11 mouse cellular contexts compared by ENCODE assay signal in the genomic region with DNA sequence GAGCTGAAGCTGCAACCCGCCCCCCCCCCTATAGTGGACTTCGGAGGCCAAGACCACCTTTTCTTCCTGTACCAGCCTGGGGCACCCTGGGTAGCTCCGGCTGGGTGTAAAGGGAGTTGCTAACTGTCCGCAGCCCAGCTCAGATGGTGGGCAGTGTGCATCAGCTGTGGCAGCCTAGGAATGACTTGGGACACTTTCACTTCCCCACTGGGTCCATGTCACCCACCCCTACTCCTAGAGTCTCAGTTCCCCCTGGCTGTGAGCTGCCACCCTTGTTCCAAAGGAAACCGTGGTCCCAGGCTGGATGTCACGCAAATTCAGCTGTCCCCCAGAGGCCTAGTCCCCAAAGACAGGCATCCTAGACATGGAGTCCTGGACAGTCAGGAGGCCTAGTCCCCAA. TPM values are rescaled to one million over a fixed set of nuclear protein-coding genes. Genes with fewer than 3 reads are reported as not detected.
A peak's percentile ranks its signal among the peaks of the same experiment; 100 is the strongest.
DNase-seq lines count a peak whose midpoint lies in the region; ATAC-seq and TF ChIP-seq lines count a peak whose summit lies in the region.
"Had no signal": no experiment of that assay in that cellular context is flagged by ENCODE, and none has a peak within 500 bp of the region (broad histone marks: within the 10 kb centered on the region; RNA-seq: fewer than 3 reads in every experiment).

No protein-coding gene starts in this region.

- dilution Hi-C loops in CH12.LX (cut with MboI; ENCODE audit: extremely low pct_ligation_motif_present, extremely low pct_unique_long_range_greater_than_20kb, low sequenced_read_pairs): no loop called here

- TF ChIP-seq POLR2A in CH12.LX (IDR thresholded peaks at IDR 0.05; ENCODE audit: low read depth, low read length): no peak

- no peak for ATAC-seq in kidney, embryonic 15.5 days (replicated peaks; ENCODE audit: low FRiP score)
- no peak for ATAC-seq in embryonic facial prominence, embryonic 12.5 days (ENCODE audit: insufficient number of reproducible peaks, insufficient read depth, low FRiP score, low TSS enrichment)
- no peak for ATAC-seq in liver, embryonic 11.5 days (replicated peaks; ENCODE audit: low FRiP score)
- ATAC-seq in erythroblast, adult 5-6 weeks (replicated peaks; ENCODE audit: low FRiP score, poor library complexity, severe bottlenecking): no peak

- no peaks in the 10 kb centered on the region for H3K27me3 ChIP-seq in kidney, embryonic 15.5 days
- H3K27me3 ChIP-seq in CH12.LX (replicated peaks): no peaks in the 10 kb centered on the region
- no peaks in the 10 kb centered on the region for H3K27me3 ChIP-seq in embryonic facial prominence, embryonic 12.5 days
- H3K27me3 ChIP-seq in liver, embryonic 11.5 days (replicated peaks; ENCODE audit: control insufficient read depth, insufficient read depth, low read length): no peaks in the 10 kb centered on the region
- H3K27me3 ChIP-seq: embryonic facial prominence, embryonic 15.5 days had no signal

- peak; percentile 34; the same call in 1 of the 2 replicates for TF ChIP-seq EP300 in CH12.LX (IDR thresholded peaks at IDR 0.05; ENCODE audit: low read length)

- H3K79me2 ChIP-seq in CH12.LX (replicated peaks; ENCODE audit: control insufficient read depth, extremely low read depth, insufficient read depth, poor library complexity, severe bottlenecking): no peaks in the 10 kb centered on the region

- no peak for TF ChIP-seq CTCF in CH12.LX (conservative IDR thresholded peaks at IDR 0.05 in 1 of 2, IDR thresholded peaks at IDR 0.05 in 1 of 2; ENCODE audit: low read depth in 2 of 2, low read length in 2 of 2)

- H3K4me3 ChIP-seq in kidney, embryonic 15.5 days (replicated peaks): no peak overlapping the region
- H3K4me3 ChIP-seq in CH12.LX (replicated peaks in 1 of 3; ENCODE audit: low read depth in 2 of 3, low read length in 2 of 3, poor library complexity in 1 of 3): no peak overlapping the region
- no peak overlapping the region for H3K4me3 ChIP-seq in embryonic facial prominence, embryonic 12.5 days
- H3K4me3 ChIP-seq in liver, embryonic 11.5 days (ENCODE audit: low read depth, low read length): no peak overlapping the region
- H3K4me3 ChIP-seq: embryonic facial prominence, embryonic 15.5 days; limb, embryonic 12.5 days had no signal

- in situ Hi-C loops in CH12.LX (cut with MboI; ENCODE audit: low pct_ligation_motif_present, low pct_unique_long_range_greater_than_20kb, low sequenced_read_pairs): loop anchor here (5.0 to 25.0 kb wide), 3 partner anchors 157 to 608 kb away; no protein-coding TSS in a partner anchor

- H3K36me3 ChIP-seq in kidney, embryonic 15.5 days: no peaks in the 10 kb centered on the region
- H3K36me3 ChIP-seq in CH12.LX (replicated peaks in 1 of 2; ENCODE audit: control insufficient read depth in 1 of 2, insufficient read depth in 1 of 2, low read length in 1 of 2): no peaks in the 10 kb centered on the region
- H3K36me3 ChIP-seq in embryonic facial prominence, embryonic 12.5 days: no peaks in the 10 kb centered on the region
- H3K36me3 ChIP-seq in liver, embryonic 11.5 days (ENCODE audit: control insufficient read depth, insufficient read depth, low read length): no peaks in the 10 kb centered on the region
- H3K36me3 ChIP-seq: embryonic facial prominence, embryonic 15.5 days; limb, embryonic 12.5 days had no signal

- no peak for DNase-seq in kidney, postnatal 36 days
- no peak for DNase-seq in CH12.LX (ENCODE audit: extremely low read depth)
- DNase-seq in liver, embryonic 11.5 days (ENCODE audit: low spot score): no peak
- no peak for DNase-seq in embryo, embryonic 11 days
- no peak for DNase-seq in thymus, postnatal 10 days (ENCODE audit: low spot score in 2 of 2)
- DNase-seq: right cerebral cortex, postnatal 25 days had no signal

- 0 out of 2 replicates have a peak overlapping the region, but pooled peaks have one; percentile 9 for H3K4me2 ChIP-seq in kidney, embryonic 15.5 days
- H3K4me2 ChIP-seq in CH12.LX (ENCODE audit: insufficient read depth, low read depth, poor library complexity, severe bottlenecking): no peak overlapping the region
- no peak overlapping the region for H3K4me2 ChIP-seq in embryonic facial prominence, embryonic 12.5 days (replicated peaks)
- H3K4me2 ChIP-seq in liver, embryonic 11.5 days: peak overlapping the region; percentile 58
- H3K4me2 ChIP-seq: embryonic facial prominence, embryonic 15.5 days; limb, embryonic 12.5 days had no signal

- H3K9ac ChIP-seq in kidney, embryonic 15.5 days: no peak overlapping the region
- no peak overlapping the region for H3K9ac ChIP-seq in CH12.LX (ENCODE audit: insufficient read depth, low read depth)
- H3K9ac ChIP-seq in embryonic facial prominence, embryonic 12.5 days: no peak overlapping the region
- no peak overlapping the region for H3K9ac ChIP-seq in liver, embryonic 11.5 days (ENCODE audit: low read depth, low read length)
- H3K9ac ChIP-seq: embryonic facial prominence, embryonic 15.5 days; limb, embryonic 12.5 days had no signal

- no peak for TF ChIP-seq RAD21 in CH12.LX (IDR thresholded peaks at IDR 0.05; ENCODE audit: low read depth, low read length)

- WGBS in kidney, embryonic 15.5 days: 88% methylated on average over 6 of the region's 6 CpGs
- WGBS in embryonic facial prominence, embryonic 12.5 days: 86% methylated on average over 6 of the region's 6 CpGs
- WGBS in liver, embryonic 11.5 days: 68% methylated on average over 6 of the region's 6 CpGs

- H3K9me3 ChIP-seq in kidney, embryonic 15.5 days (replicated peaks): no peaks in the 10 kb centered on the region
- H3K9me3 ChIP-seq in CH12.LX (replicated peaks; ENCODE audit: low read length): no peaks in the 10 kb centered on the region
- H3K9me3 ChIP-seq in embryonic facial prominence, embryonic 12.5 days: no peaks in the 10 kb centered on the region
- H3K9me3 ChIP-seq in liver, embryonic 11.5 days (ENCODE audit: control insufficient read depth, low read length): no peaks in the 10 kb centered on the region
- H3K9me3 ChIP-seq: embryonic facial prominence, embryonic 15.5 days; limb, embryonic 12.5 days had no signal

- H3K4me1 ChIP-seq in kidney, embryonic 15.5 days: peaks cover 60% of the 10 kb centered on the region
- H3K4me1 ChIP-seq in CH12.LX (ENCODE audit: control insufficient read depth in 1 of 2, insufficient read depth in 2 of 2): peaks cover 14 to 35% of the 10 kb centered on the region in 2 experiments
- H3K4me1 ChIP-seq in embryonic facial prominence, embryonic 12.5 days: peaks cover 14% of the 10 kb centered on the region; the same call in 1 of the 2 replicates
- peaks cover 38% of the 10 kb centered on the region for H3K4me1 ChIP-seq in liver, embryonic 11.5 days (replicated peaks; ENCODE audit: control insufficient read depth, insufficient read depth, low read length)

- H3K27ac ChIP-seq in kidney, embryonic 15.5 days: peak overlapping the region; percentile 92
- no peak overlapping the region for H3K27ac ChIP-seq in CH12.LX (ENCODE audit: insufficient read depth, low read depth)
- H3K27ac ChIP-seq in embryonic facial prominence, embryonic 12.5 days: peak overlapping the region; percentile 36; the same call in 1 of the 2 replicates
- peak overlapping the region; percentile 49 for H3K27ac ChIP-seq in liver, embryonic 11.5 days (ENCODE audit: low read depth, low read length)

TF ChIP-seq in CH12.LX, 34 proteins besides CTCF, POLR2A, EP300 and RAD21:
- TF ChIP-seq ZMIZ1 (IDR thresholded peaks at IDR 0.05; ENCODE audit: low read depth, low read length): no peak
- peak; percentile 47; the same call in 1 of the 2 replicates for TF ChIP-seq IRF4 (IDR thresholded peaks at IDR 0.05; ENCODE audit: low read depth, low read length)
TF ChIP-seq in CH12.LX: peak in this region for 1.

RNA-seq across cellular contexts. Expression of gene Plxnd1, which starts 9.9 kb away (rescaled TPM):
- polyA plus RNA-seq in kidney, embryonic 15.5 days (2015; fragmentation: Nextera tagmentation; extraction: Ambion mirVana): 47.3 and 52.7 TPM in 2 replicates
- 69.2 and 73.8 TPM in 2 replicates for total RNA-seq in CH12.LX (2012; rRNA removed)
- total RNA-seq in CH12.LX (2014; rRNA removed): 20.4 and 27.7 TPM in 2 replicates
- 49.3 and 63.2 TPM in 2 replicates for polyA plus RNA-seq in CH12.LX (2012; ENCODE audit: insufficient read length, low read depth)
- 33.1 and 40.5 TPM in 2 replicates for polyA plus RNA-seq in embryonic facial prominence, embryonic 12.5 days (2016; fragmentation: Nextera tagmentation; extraction: Ambion mirVana)
- polyA plus RNA-seq in liver, embryonic 11.5 days (2014; fragmentation: Nextera tagmentation; extraction: Ambion mirVana): 25.6 and 27.8 TPM in 2 replicates
- 10.0 and 55.1 TPM in 2 replicates for total RNA-seq in erythroblast, adult 5-6 weeks (2015; ENCODE audit: low replicate concordance)
- 11.8 and 18.1 TPM in 2 replicates for total RNA-seq in erythroblast, adult 5-6 weeks (2017; ENCODE audit: low replicate concordance)

RNA-seq across cellular contexts. Expression of gene H1foo, which starts 60.0 kb away (rescaled TPM):
- polyA plus RNA-seq in kidney, embryonic 15.5 days (2015; fragmentation: Nextera tagmentation; extraction: Ambion mirVana): not detected in 2 replicates
- total RNA-seq in CH12.LX (2012; rRNA removed) (0.89 and 1.3 TPM in 2 replicates), CH12.LX (2014; rRNA removed) (0.77 and 0.90 TPM in 2 replicates)
- 1.0 and 1.4 TPM in 2 replicates for polyA plus RNA-seq in CH12.LX (2012; ENCODE audit: insufficient read length, low read depth)
- polyA plus RNA-seq in embryonic facial prominence, embryonic 12.5 days (2016; fragmentation: Nextera tagmentation; extraction: Ambion mirVana): not detected in 2 replicates
- polyA plus RNA-seq in liver, embryonic 11.5 days (2014; fragmentation: Nextera tagmentation; extraction: Ambion mirVana): not detected in 2 replicates
- not detected in 2 replicates for total RNA-seq in erythroblast, adult 5-6 weeks (2015; ENCODE audit: low replicate concordance)
- not detected in 2 replicates for total RNA-seq in erythroblast, adult 5-6 weeks (2017; ENCODE audit: low replicate concordance)
- polyA plus RNA-seq: embryonic facial prominence, embryonic 15.5 days; limb, embryonic 12.5 days had no signal

Comparison
In these comparisons a context has a peak if more than half of its experiments do, and no peak if none do; other contexts are left out.
1. H3K4me2 ChIP-seq: peak in kidney, embryonic 15.5 days (single experiment) and liver, embryonic 11.5 days (single experiment); none in CH12.LX (single experiment) and embryonic facial prominence, embryonic 12.5 days (single experiment).